Mouse (Mus musculus): ENCODE measurements around the gene Jph4. TPM values are rescaled to one million over a fixed set of nuclear protein-coding genes. Genes with fewer than 3 reads are reported as not detected.

Gene Jph4
- polyA plus RNA-seq, 1 experiment: not detected

- TF ChIP-seq MYOG (IDR thresholded peaks at IDR 0.05; ENCODE audit: control insufficient read depth, extremely low read depth, insufficient read length) (no peak), MYOD1 (IDR thresholded peaks at IDR 0.05; ENCODE audit: control insufficient read depth, insufficient read length, low read depth) (no peak), MAX (IDR thresholded peaks at IDR 0.05) (no peak), CEBPB (IDR thresholded peaks at IDR 0.05; ENCODE audit: low read depth) (no peak), CTCF (IDR thresholded peaks at IDR 0.05; ENCODE audit: control insufficient read depth, insufficient read depth, insufficient read length) (no peak), FOSL1 (IDR thresholded peaks at IDR 0.05; ENCODE audit: insufficient read depth, low read length, poor library complexity, severe bottlenecking) (no peak), USF1 (IDR thresholded peaks at IDR 0.05; ENCODE audit: low read depth) (no peak)
- no peak overlapping the region for H3K4me3 ChIP-seq (ENCODE audit: insufficient read depth, poor library complexity, severe bottlenecking)
Measured at GRCm38 (mm10) chr14:55081105-55081504, 35.6 kb downstream of the Jph4 start.

GRCm38 (mm10) chr14:55079214-55079970, 37.3 kb downstream of the Jph4 start:
- H3K27me3 ChIP-seq (ENCODE audit: control insufficient read depth, insufficient read depth, insufficient read length): no peaks in the 10 kb centered on the region
- H3ac ChIP-seq (ENCODE audit: control insufficient read depth, insufficient read length, low read depth): no peak overlapping the region
- no peaks in the 10 kb centered on the region for H3K79me2 ChIP-seq (ENCODE audit: control insufficient read depth, insufficient read depth)
- no peaks in the 10 kb centered on the region for H3K79me3 ChIP-seq (ENCODE audit: low read depth)
- TF ChIP-seq FOSL1 (IDR thresholded peaks at IDR 0.05; ENCODE audit: insufficient read depth, low read length, poor library complexity, severe bottlenecking) (no peak), CTCF (IDR thresholded peaks at IDR 0.05; ENCODE audit: control insufficient read depth, insufficient read depth, insufficient read length) (peak; percentile 85)
- no peaks in the 10 kb centered on the region for H3K36me3 ChIP-seq (ENCODE audit: control insufficient read depth, insufficient read depth)
- H3K4me3 ChIP-seq (ENCODE audit: insufficient read depth, poor library complexity, severe bottlenecking): no peak overlapping the region

More at GRCm38 (mm10) chr14:55081105-55081504, 35.6 kb downstream of the Jph4 start:
- H3K36me3 ChIP-seq (ENCODE audit: control insufficient read depth, insufficient read depth): no peaks in the 10 kb centered on the region
- H3K79me2 ChIP-seq (ENCODE audit: control insufficient read depth, insufficient read depth): no peaks in the 10 kb centered on the region
- no peak overlapping the region for H3ac ChIP-seq (ENCODE audit: control insufficient read depth, insufficient read length, low read depth)
- no peaks in the 10 kb centered on the region for H3K27me3 ChIP-seq (ENCODE audit: control insufficient read depth, insufficient read depth, insufficient read length)
- no peaks in the 10 kb centered on the region for H3K79me3 ChIP-seq (ENCODE audit: low read depth)

DNA sequence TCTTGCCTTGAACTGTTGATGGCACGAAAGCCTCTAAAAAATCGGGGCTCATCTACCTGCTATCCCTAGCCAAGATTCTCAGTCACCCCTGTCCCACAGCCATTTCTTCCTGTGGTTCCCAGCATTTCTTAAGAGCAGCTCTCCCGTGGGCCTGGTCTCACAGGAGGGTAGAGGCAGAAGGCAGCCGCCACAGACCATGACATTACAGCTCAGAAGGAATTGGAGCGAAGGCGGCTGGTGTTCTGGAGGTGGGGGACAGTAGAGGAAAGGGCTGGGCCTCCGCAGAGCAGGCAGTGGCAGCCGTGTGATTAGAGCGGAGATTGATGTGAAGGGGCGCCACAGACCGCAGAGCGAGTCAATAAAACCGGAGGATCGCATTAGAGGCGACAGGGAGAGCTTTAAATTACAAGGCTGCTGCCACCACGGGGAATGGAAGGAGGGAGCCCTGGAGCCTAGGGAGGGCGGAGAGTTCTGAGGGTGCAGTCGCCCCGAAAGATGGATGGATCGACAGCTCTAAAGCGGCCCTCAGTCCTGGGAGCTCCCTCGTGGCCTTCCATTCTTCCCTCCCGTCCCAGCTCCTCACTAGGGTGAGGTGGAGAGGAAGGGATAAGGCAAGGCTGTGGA, 38.3 kb downstream of the Jph4 start:
- H3K4me3 ChIP-seq (ENCODE audit: insufficient read depth, poor library complexity, severe bottlenecking): no peak overlapping the region
- TF ChIP-seq FOSL1 (IDR thresholded peaks at IDR 0.05; ENCODE audit: insufficient read depth, low read length, poor library complexity, severe bottlenecking) (no peak), CTCF (IDR thresholded peaks at IDR 0.05; ENCODE audit: control insufficient read depth, insufficient read depth, insufficient read length) (no peak), CEBPB (IDR thresholded peaks at IDR 0.05; ENCODE audit: low read depth) (no peak), MAX (IDR thresholded peaks at IDR 0.05) (no peak), MYOD1 (IDR thresholded peaks at IDR 0.05; ENCODE audit: control insufficient read depth, insufficient read length, low read depth) (no peak), MYOG (IDR thresholded peaks at IDR 0.05; ENCODE audit: control insufficient read depth, extremely low read depth, insufficient read length) (no peak), USF1 (IDR thresholded peaks at IDR 0.05; ENCODE audit: low read depth) (no peak)

GRCm38 (mm10) chr14:55077481-55078365, 39.0 kb downstream of the Jph4 start:
- Histone ChIP-seq H3K4me3 (ENCODE audit: insufficient read depth, poor library complexity, severe bottlenecking) (no peak overlapping the region), H3K36me3 (ENCODE audit: control insufficient read depth, insufficient read depth) (no peaks in the 10 kb centered on the region), H3K79me2 (ENCODE audit: control insufficient read depth, insufficient read depth) (no peaks in the 10 kb centered on the region), H3K79me3 (ENCODE audit: low read depth) (no peaks in the 10 kb centered on the region), H3ac (ENCODE audit: control insufficient read depth, insufficient read length, low read depth) (no peak overlapping the region), H3K27me3 (ENCODE audit: control insufficient read depth, insufficient read depth, insufficient read length) (no peaks in the 10 kb centered on the region)
- TF ChIP-seq MYOD1 (IDR thresholded peaks at IDR 0.05; ENCODE audit: control insufficient read depth, insufficient read length, low read depth) (no peak), CEBPB (IDR thresholded peaks at IDR 0.05; ENCODE audit: low read depth) (no peak), FOSL1 (IDR thresholded peaks at IDR 0.05; ENCODE audit: insufficient read depth, low read length, poor library complexity, severe bottlenecking) (no peak), MAX (IDR thresholded peaks at IDR 0.05) (no peak), MYOG (IDR thresholded peaks at IDR 0.05; ENCODE audit: control insufficient read depth, extremely low read depth, insufficient read length) (no peak), CTCF (IDR thresholded peaks at IDR 0.05; ENCODE audit: control insufficient read depth, insufficient read depth, insufficient read length) (no peak)

More for the DNA sequence above, 38.3 kb downstream of the Jph4 start:
- H3K79me3 ChIP-seq (ENCODE audit: low read depth): no peaks in the 10 kb centered on the region
- H3ac ChIP-seq (ENCODE audit: control insufficient read depth, insufficient read length, low read depth): no peak overlapping the region
- no peaks in the 10 kb centered on the region for H3K27me3 ChIP-seq (ENCODE audit: control insufficient read depth, insufficient read depth, insufficient read length)
- H3K79me2 ChIP-seq (ENCODE audit: control insufficient read depth, insufficient read depth): no peaks in the 10 kb centered on the region
- no peaks in the 10 kb centered on the region for H3K36me3 ChIP-seq (ENCODE audit: control insufficient read depth, insufficient read depth)

- H3K79me2 ChIP-seq (ENCODE audit: control insufficient read depth, insufficient read depth): no peaks in the 10 kb centered on the region
- H3K4me3 ChIP-seq (ENCODE audit: insufficient read depth, poor library complexity, severe bottlenecking): no peak overlapping the region
- H3ac ChIP-seq (ENCODE audit: control insufficient read depth, insufficient read length, low read depth): no peak overlapping the region
- H3K79me3 ChIP-seq (ENCODE audit: low read depth): no peaks in the 10 kb centered on the region
- H3K36me3 ChIP-seq (ENCODE audit: control insufficient read depth, insufficient read depth): no peaks in the 10 kb centered on the region
- TF ChIP-seq FOSL1 (IDR thresholded peaks at IDR 0.05; ENCODE audit: insufficient read depth, low read length, poor library complexity, severe bottlenecking): no peak
- no peak for TF ChIP-seq CEBPB (IDR thresholded peaks at IDR 0.05; ENCODE audit: low read depth)
- no peak for TF ChIP-seq MYOD1 (IDR thresholded peaks at IDR 0.05; ENCODE audit: control insufficient read depth, insufficient read length, low read depth)
- no peak for TF ChIP-seq USF1 (IDR thresholded peaks at IDR 0.05; ENCODE audit: low read depth)
- no peak for TF ChIP-seq MAX (IDR thresholded peaks at IDR 0.05)
- no peak for TF ChIP-seq CTCF (IDR thresholded peaks at IDR 0.05; ENCODE audit: control insufficient read depth, insufficient read depth, insufficient read length)
- no peaks in the 10 kb centered on the region for H3K27me3 ChIP-seq (ENCODE audit: control insufficient read depth, insufficient read depth, insufficient read length)
Measured at GRCm38 (mm10) chr14:55076956-55077355, 39.8 kb downstream of the Jph4 start.
